Mouse (Mus musculus): ENCODE measurements around the gene Prx. TPM values are rescaled to one million over a fixed set of nuclear protein-coding genes. Genes with fewer than 3 reads are reported as not detected.

The Prx gene
- total and polyA plus RNA-seq, 3 experiments: 0.59 to 0.81 (median 0.59) TPM

- no peaks in the 10 kb centered on the region for H3K36me3 ChIP-seq (ENCODE audit: control insufficient read depth, insufficient read depth, low read length)
- no peak for TF ChIP-seq EP300 (IDR thresholded peaks at IDR 0.05; ENCODE audit: insufficient read depth, low read depth, low read length)
- TF ChIP-seq POLR2A (IDR thresholded peaks at IDR 0.05; ENCODE audit: insufficient read depth, low read depth, low read length): no peak
- TF ChIP-seq CTCF (IDR thresholded peaks at IDR 0.05): no peak
- H3K79me2 ChIP-seq (replicated peaks; ENCODE audit: control insufficient read depth, insufficient read depth, low read length): no peaks in the 10 kb centered on the region
- no peaks in the 10 kb centered on the region for H3K27me3 ChIP-seq (ENCODE audit: control insufficient read depth, insufficient read depth, low read length)
- no peak for DNase-seq
- H3K9ac ChIP-seq (ENCODE audit: low read depth, low read length): no peak overlapping the region
- H3K4me1 ChIP-seq (ENCODE audit: control insufficient read depth, insufficient read depth, low read length): no peaks in the 10 kb centered on the region
- intact Hi-C loops (cut with DNase I): no loop called here
- H3K4me3 ChIP-seq: no peak overlapping the region
- WGBS: 86% methylated on average over 6 of the region's 6 CpGs
- no peak overlapping the region for H3K27ac ChIP-seq
Observed at GRCm38 (mm10) chr7:27536618-27537017, 37.5 kb downstream of the Prx start.

- intact Hi-C loops (cut with DNase I): no loop called here
- no peaks in the 10 kb centered on the region for H3K4me1 ChIP-seq (ENCODE audit: control insufficient read depth, insufficient read depth, low read length)
- TF ChIP-seq CTCF (IDR thresholded peaks at IDR 0.05) (no peak), POLR2A (IDR thresholded peaks at IDR 0.05; ENCODE audit: insufficient read depth, low read depth, low read length) (no peak), EP300 (IDR thresholded peaks at IDR 0.05; ENCODE audit: insufficient read depth, low read depth, low read length) (no peak)
- no peaks in the 10 kb centered on the region for H3K79me2 ChIP-seq (replicated peaks; ENCODE audit: control insufficient read depth, insufficient read depth, low read length)
- H3K27me3 ChIP-seq (ENCODE audit: control insufficient read depth, insufficient read depth, low read length): no peaks in the 10 kb centered on the region
- H3K36me3 ChIP-seq (ENCODE audit: control insufficient read depth, insufficient read depth, low read length): no peaks in the 10 kb centered on the region
- no peak overlapping the region for H3K27ac ChIP-seq
- WGBS: 94% methylated on average over 8 of the region's 8 CpGs
- no peak overlapping the region for H3K4me3 ChIP-seq
- no peak for DNase-seq
- H3K9ac ChIP-seq (ENCODE audit: low read depth, low read length): no peak overlapping the region
Observed at GRCm38 (mm10) chr7:27537998-27538397, 38.9 kb downstream of the Prx start.

- H3K4me3 ChIP-seq: no peak overlapping the region
- no peak overlapping the region for H3K9ac ChIP-seq (ENCODE audit: low read depth, low read length)
- H3K27ac ChIP-seq: no peak overlapping the region
- TF ChIP-seq EP300 (IDR thresholded peaks at IDR 0.05; ENCODE audit: insufficient read depth, low read depth, low read length): no peak
- H3K79me2 ChIP-seq (replicated peaks; ENCODE audit: control insufficient read depth, insufficient read depth, low read length): no peaks in the 10 kb centered on the region
- H3K4me1 ChIP-seq (ENCODE audit: control insufficient read depth, insufficient read depth, low read length): no peaks in the 10 kb centered on the region; the same call in 1 of the 2 replicates
- H3K36me3 ChIP-seq (ENCODE audit: control insufficient read depth, insufficient read depth, low read length): no peaks in the 10 kb centered on the region
- no peaks in the 10 kb centered on the region for H3K27me3 ChIP-seq (ENCODE audit: control insufficient read depth, insufficient read depth, low read length)
- 80% methylated on average over 2 of the region's 2 CpGs for WGBS
- DNase-seq: no peak
- intact Hi-C loops (cut with DNase I): no loop called here
Observed at GRCm38 (mm10) chr7:27538797-27539196, 39.7 kb downstream of the Prx start.

GRCm38 (mm10) chr7:27540521-27540920 lies 41.4 kb downstream of the Prx start:
- Histone ChIP-seq H3K4me3 (no peak overlapping the region), H3K36me3 (ENCODE audit: control insufficient read depth, insufficient read depth, low read length) (no peaks in the 10 kb centered on the region), H3K9ac (ENCODE audit: low read depth, low read length) (no peak overlapping the region), H3K4me1 (ENCODE audit: control insufficient read depth, insufficient read depth, low read length) (no peaks in the 10 kb centered on the region; the same call in 1 of the 2 replicates), H3K27me3 (ENCODE audit: control insufficient read depth, insufficient read depth, low read length) (no peaks in the 10 kb centered on the region), H3K27ac (no peak overlapping the region), H3K79me2 (replicated peaks; ENCODE audit: control insufficient read depth, insufficient read depth, low read length) (no peaks in the 10 kb centered on the region)
- WGBS: 77% methylated on average over 2 of the region's 2 CpGs
- intact Hi-C loops (cut with DNase I): no loop called here
- TF ChIP-seq CTCF (IDR thresholded peaks at IDR 0.05) (no peak), POLR2A (IDR thresholded peaks at IDR 0.05; ENCODE audit: insufficient read depth, low read depth, low read length) (no peak), EP300 (IDR thresholded peaks at IDR 0.05; ENCODE audit: insufficient read depth, low read depth, low read length) (no peak)
- no peak for DNase-seq

GRCm38 (mm10) chr7:27540935-27541334 lies 41.8 kb downstream of the Prx start:
- H3K27ac ChIP-seq: no peak overlapping the region
- no peaks in the 10 kb centered on the region for H3K79me2 ChIP-seq (replicated peaks; ENCODE audit: control insufficient read depth, insufficient read depth, low read length)
- no peak overlapping the region for H3K4me3 ChIP-seq
- intact Hi-C loops (cut with DNase I): no loop called here
- WGBS: 92% methylated on average over 6 of the region's 6 CpGs
- no peaks in the 10 kb centered on the region for H3K36me3 ChIP-seq (ENCODE audit: control insufficient read depth, insufficient read depth, low read length)
- no peaks in the 10 kb centered on the region for H3K27me3 ChIP-seq (ENCODE audit: control insufficient read depth, insufficient read depth, low read length)
- DNase-seq: no peak
- no peaks in the 10 kb centered on the region; the same call in 1 of the 2 replicates for H3K4me1 ChIP-seq (ENCODE audit: control insufficient read depth, insufficient read depth, low read length)
- H3K9ac ChIP-seq (ENCODE audit: low read depth, low read length): no peak overlapping the region
- TF ChIP-seq POLR2A (IDR thresholded peaks at IDR 0.05; ENCODE audit: insufficient read depth, low read depth, low read length) (no peak), CTCF (IDR thresholded peaks at IDR 0.05) (no peak), EP300 (IDR thresholded peaks at IDR 0.05; ENCODE audit: insufficient read depth, low read depth, low read length) (no peak)

- Histone ChIP-seq H3K79me2 (replicated peaks; ENCODE audit: control insufficient read depth, insufficient read depth, low read length) (no peaks in the 10 kb centered on the region), H3K9ac (ENCODE audit: low read depth, low read length) (no peak overlapping the region), H3K27ac (no peak overlapping the region), H3K36me3 (ENCODE audit: control insufficient read depth, insufficient read depth, low read length) (no peaks in the 10 kb centered on the region), H3K4me1 (ENCODE audit: control insufficient read depth, insufficient read depth, low read length) (no peaks in the 10 kb centered on the region; the same call in 1 of the 2 replicates), H3K27me3 (ENCODE audit: control insufficient read depth, insufficient read depth, low read length) (no peaks in the 10 kb centered on the region), H3K4me3 (no peak overlapping the region)
- intact Hi-C loops (cut with DNase I): no loop called here
- peak in 1 of 2 experiments; percentile 49 for DNase-seq
- WGBS: 84% methylated on average over 16 of the region's 16 CpGs
- no peak for TF ChIP-seq POLR2A (IDR thresholded peaks at IDR 0.05; ENCODE audit: insufficient read depth, low read depth, low read length)
- no peak for TF ChIP-seq CTCF (IDR thresholded peaks at IDR 0.05)
Observed at GRCm38 (mm10) chr7:27541431-27541830, 42.3 kb downstream of the Prx start.
